Mouse (Mus musculus): ENCODE measurements around the gene Gm11492.

- no peak for TF ChIP-seq HCFC1 (IDR thresholded peaks at IDR 0.05; ENCODE audit: borderline replicate concordance, insufficient read depth, low read length)
- TF ChIP-seq CHD2 (IDR thresholded peaks at IDR 0.05; ENCODE audit: low read depth, low read length): no peak
- no peak for TF ChIP-seq ZC3H11A (IDR thresholded peaks at IDR 0.05; ENCODE audit: borderline replicate concordance, low read depth, low read length)
Observed at GRCm38 (mm10) chr11:87523466-87523865, 43.0 kb upstream of the Gm11492 start.
